Mouse (Mus musculus) embryonic facial prominence, embryonic 15.5 days (tissue): ENCODE data around the gene Sh3yl1. TPM values are rescaled to one million over a fixed set of nuclear protein-coding genes. Genes with fewer than 3 reads are reported as not detected.

Experiments
- ATAC-seq: fragments of 200-750 bp; cut with Nextera tagmentation; 2 replicates; pipeline ENCODE4 v1.8.0; 2017; ENCODE audit warnings: low read depth, moderate TSS enrichment; ENCODE audit not compliant: insufficient number of reproducible peaks, low FRiP score, low TSS enrichment
- H3K27ac ChIP-seq: fragments of 300-500 bp; sonication (generic); replicated peaks from 2 replicates; pipeline ENCODE4 v1.5.1; 2015; ENCODE audit warnings: mild to moderate bottlenecking, inconsistent platforms
- H3K27me3 ChIP-seq: fragments of 300-500 bp; sonication (generic); 2 replicates; pipeline ENCODE4 v1.6.1; 2015; ENCODE audit warnings: inconsistent platforms
- H3K36me3 ChIP-seq: fragments of 300-500 bp; sonication (generic); 2 replicates; pipeline ENCODE4 v1.6.1; 2015; ENCODE audit warnings: mild to moderate bottlenecking, inconsistent platforms
- H3K4me1 ChIP-seq: fragments of 300-500 bp; sonication (generic); 2 replicates; pipeline ENCODE4 v1.6.1; 2015; ENCODE audit warnings: inconsistent platforms
- H3K4me2 ChIP-seq: fragments of 300-500 bp; sonication (generic); replicated peaks from 2 replicates; pipeline ENCODE4 v1.6.1; 2015; ENCODE audit warnings: mild to moderate bottlenecking, inconsistent platforms
- H3K4me3 ChIP-seq: fragments of 300-500 bp; sonication (generic); replicated peaks from 2 replicates; pipeline ENCODE4 v1.5.1; 2015; ENCODE audit warnings: mild to moderate bottlenecking, inconsistent platforms
- H3K9ac ChIP-seq: fragments of 300-500 bp; sonication (generic); 2 replicates; pipeline ENCODE4 v1.6.1; 2015; ENCODE audit warnings: inconsistent platforms
- H3K9me3 ChIP-seq: fragments of 300-500 bp; sonication (generic); replicated peaks from 2 replicates; pipeline ENCODE4 v1.6.1; 2016; ENCODE audit warnings: inconsistent platforms
- WGBS: fragments of 180-500 bp; shearing (Covaris S2); methylation state at CpG from one replicate; pipeline ENCODE4 v1.1.7; 2015; 5-methylcytosine and 5-hydroxymethylcytosine counted together
- polyA plus RNA-seq: library from polyadenylated mRNA; unstranded; fragments of >200 nt; fragmentation: Nextera tagmentation; extraction: Ambion mirVana; gene quantifications from 2 replicates; pipeline ENCODE4 v1.2.1, GENCODE M21; 2015

The Sh3yl1 gene
- polyA plus RNA-seq, 1 experiment from 2014 or later, result 16.8 TPM

DNA sequence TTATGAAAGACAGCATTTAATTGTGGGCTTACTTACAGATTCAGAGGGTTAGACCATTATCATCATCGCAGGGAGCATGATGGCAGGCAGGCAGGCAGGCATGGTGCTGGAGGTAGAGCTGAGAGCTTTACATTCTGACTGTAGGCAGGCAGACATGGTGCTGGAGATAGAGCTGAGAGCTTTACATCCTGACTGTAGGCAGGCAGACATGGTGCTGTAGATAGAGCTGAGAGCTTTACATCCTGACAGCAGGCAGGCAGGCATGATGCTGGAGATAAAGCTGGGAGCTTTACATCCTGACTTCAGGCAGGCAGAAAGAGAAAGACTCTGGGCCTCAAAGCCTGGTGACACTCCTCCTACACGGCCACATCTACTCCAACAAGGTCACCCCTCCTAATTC is 59.2 kb downstream of the Sh3yl1 start:
- Histone ChIP-seq H3K4me3 (no peak overlapping the region), H3K4me1 (no peaks in the 10 kb centered on the region), H3K9me3 (no peaks in the 10 kb centered on the region), H3K27me3 (no peaks in the 10 kb centered on the region), H3K36me3 (no peaks in the 10 kb centered on the region), H3K9ac (no peak overlapping the region), H3K4me2 (no peak overlapping the region), H3K27ac (no peak overlapping the region)
- no peak for ATAC-seq
- WGBS, result 76% methylated on average over 2 of the region's 2 CpGs

DNA sequence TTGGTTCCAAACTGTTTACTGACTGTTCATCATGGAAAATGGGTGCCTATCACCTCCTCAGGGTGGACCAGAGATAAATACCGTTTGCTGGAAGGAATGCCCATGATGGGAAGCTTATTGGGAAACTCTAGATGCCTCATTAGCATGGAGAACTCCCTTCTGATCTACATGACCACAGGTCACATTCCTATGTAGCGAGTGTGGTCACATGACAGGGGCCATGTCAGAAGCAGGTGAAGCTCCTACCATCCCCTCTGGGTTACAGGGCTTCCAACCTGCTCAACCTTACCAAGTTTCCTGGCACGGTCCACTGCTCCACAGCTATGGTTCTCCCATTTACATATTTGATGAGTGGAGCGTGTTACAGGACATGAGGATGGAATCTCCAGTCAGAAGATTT is 92.3 kb downstream of the Sh3yl1 start:
- 77% methylated on average over 4 of the region's 4 CpGs for WGBS
- Histone ChIP-seq H3K4me2 (no peak overlapping the region), H3K4me1 (no peaks in the 10 kb centered on the region), H3K36me3 (no peaks in the 10 kb centered on the region), H3K4me3 (no peak overlapping the region), H3K27me3 (no peaks in the 10 kb centered on the region), H3K27ac (no peak overlapping the region), H3K9ac (no peak overlapping the region), H3K9me3 (no peaks in the 10 kb centered on the region)
- no peak for ATAC-seq

DNA sequence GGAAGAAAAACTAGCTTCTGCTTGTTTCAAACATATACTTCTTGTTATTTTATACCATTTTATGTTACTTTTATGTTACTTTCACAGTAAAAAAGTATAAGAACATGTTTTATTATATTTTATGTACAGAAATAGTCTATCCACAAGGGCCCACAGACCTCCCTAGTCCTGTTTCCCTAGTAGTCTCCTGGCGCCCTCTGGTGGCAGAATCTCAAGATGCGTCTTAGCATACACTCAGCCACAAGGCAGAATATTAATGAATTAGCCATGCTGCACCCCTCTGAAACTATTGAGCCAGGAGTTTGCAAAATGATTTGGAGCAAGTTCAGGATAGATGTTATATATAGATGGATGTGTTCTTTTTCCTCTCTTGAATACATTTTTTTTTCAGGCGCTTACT is 93.5 kb downstream of the Sh3yl1 start:
- WGBS, result 20% methylated on average over 3 of the region's 3 CpGs
- no peaks in the 10 kb centered on the region for H3K36me3 ChIP-seq
- no peak for ATAC-seq

DNA sequence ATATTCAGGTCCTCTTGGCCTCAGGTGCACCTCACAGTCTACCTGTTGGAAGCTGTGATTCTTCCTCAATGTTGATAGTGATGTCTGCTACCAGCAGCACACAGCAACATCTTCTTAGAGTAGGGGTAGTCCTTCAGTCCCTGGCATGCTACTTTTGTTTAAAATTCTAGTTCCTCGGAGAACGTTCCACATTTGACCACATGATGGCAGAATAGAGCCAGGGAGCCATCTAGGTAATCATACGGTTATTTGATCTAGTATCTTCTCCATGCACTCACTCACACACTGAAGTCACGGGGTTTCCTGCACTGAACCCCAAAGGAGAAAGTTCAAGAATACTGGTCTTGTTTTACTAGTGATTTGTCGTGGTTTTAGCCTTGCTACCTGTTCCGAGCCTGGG is 96.7 kb downstream of the Sh3yl1 start:
- Histone ChIP-seq H3K9ac (no peak overlapping the region), H3K27me3 (peaks cover 3% of the 10 kb centered on the region; the same call in 1 of the 2 replicates), H3K27ac (no peak overlapping the region), H3K4me1 (no peaks in the 10 kb centered on the region), H3K9me3 (no peaks in the 10 kb centered on the region), H3K4me2 (no peak overlapping the region), H3K4me3 (no peak overlapping the region), H3K36me3 (no peaks in the 10 kb centered on the region)
- ATAC-seq, result no peak
- WGBS, result 24% methylated on average over 6 of the region's 6 CpGs

More for the DNA sequence above, 93.5 kb downstream of the Sh3yl1 start:
- no peak overlapping the region for H3K27ac ChIP-seq
- no peak overlapping the region for H3K9ac ChIP-seq
- no peaks in the 10 kb centered on the region for H3K9me3 ChIP-seq
- H3K4me1 ChIP-seq, result no peaks in the 10 kb centered on the region
- H3K27me3 ChIP-seq, result peaks cover 3% of the 10 kb centered on the region; the same call in 1 of the 2 replicates
- no peak overlapping the region for H3K4me3 ChIP-seq
- no peak overlapping the region for H3K4me2 ChIP-seq

Other genes starting within 250 kb of the Sh3yl1 start
- gene Alkal2, start 27.3 kb upstream of the Sh3yl1 start, polyA plus RNA-seq, result 5.5 and 6.3 TPM in 2 replicates
- 127 and 139 TPM in 2 replicates for gene Acp1, start 79 bp upstream of the Sh3yl1 start, polyA plus RNA-seq
- gene Fam110c, start 162.2 kb downstream of the Sh3yl1 start, polyA plus RNA-seq, result 1.1 and 1.2 TPM in 2 replicates